Mouse (Mus musculus) kidney, adult 10 weeks (tissue): ENCODE data around the gene Nfx1. TPM values are rescaled to one million over a fixed set of nuclear protein-coding genes. Genes with fewer than 3 reads are reported as not detected.

Experiments
- polyA plus RNA-seq: library from polyadenylated mRNA; stranded (reverse); fragments of 350-450 nt; fragmentation: Illumina TruSeq; extraction: RNeasy Lipid Tissue Mini Kit (QIAGEN cat#74804); gene quantifications from one replicate; pipeline ENCODE4 v1.2.3, GENCODE M21; 2014; ENCODE audit warnings: low read depth, low replicate concordance

The Nfx1 gene
- 38.6 TPM for polyA plus RNA-seq

DNA sequence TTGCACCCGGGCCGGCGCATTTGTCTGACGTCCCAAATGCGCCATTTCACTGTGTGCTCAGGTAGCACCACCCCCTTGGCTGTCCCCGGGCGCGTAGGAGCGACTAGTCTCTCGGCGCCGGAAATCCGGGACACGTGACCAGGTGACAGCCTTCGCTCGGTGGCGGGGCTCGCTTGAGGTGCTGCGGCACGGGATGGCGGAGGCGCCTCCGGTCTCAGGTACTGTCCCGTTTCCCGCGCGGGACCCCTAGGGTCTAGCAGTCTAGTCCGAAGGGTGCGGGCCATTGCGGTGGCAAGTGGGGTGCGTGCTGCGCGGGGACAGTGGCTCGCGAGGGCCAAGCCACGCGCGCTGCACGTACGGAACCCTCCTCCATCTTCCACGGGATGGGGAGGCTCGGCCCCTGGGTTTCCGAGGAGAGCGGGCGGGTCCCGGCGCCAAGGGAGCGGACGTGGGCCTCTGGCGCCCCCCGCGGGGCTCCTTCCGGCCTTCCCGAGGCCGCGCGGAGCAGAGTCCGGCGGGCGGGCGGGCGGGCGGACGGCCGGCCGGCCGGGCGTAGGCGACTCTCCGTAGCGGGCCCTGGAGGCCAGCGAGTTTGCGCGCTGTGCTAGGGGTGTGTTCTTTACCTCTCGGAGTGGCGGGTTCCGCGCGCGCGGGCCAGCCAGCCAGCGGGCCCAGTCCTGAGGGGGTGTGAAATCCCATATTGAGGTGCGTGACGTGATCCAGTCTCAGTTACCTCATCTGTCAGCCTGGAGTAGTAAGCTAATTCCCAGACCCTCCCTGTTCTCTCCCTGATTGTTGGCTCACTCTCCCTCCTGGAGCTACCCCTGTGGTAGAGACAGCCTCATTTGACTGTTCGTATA, at the start of gene Nfx1:
Nfx1 (plus strand) TSS at position 65 of the 860 bp plus-strand sequence.

DNA sequence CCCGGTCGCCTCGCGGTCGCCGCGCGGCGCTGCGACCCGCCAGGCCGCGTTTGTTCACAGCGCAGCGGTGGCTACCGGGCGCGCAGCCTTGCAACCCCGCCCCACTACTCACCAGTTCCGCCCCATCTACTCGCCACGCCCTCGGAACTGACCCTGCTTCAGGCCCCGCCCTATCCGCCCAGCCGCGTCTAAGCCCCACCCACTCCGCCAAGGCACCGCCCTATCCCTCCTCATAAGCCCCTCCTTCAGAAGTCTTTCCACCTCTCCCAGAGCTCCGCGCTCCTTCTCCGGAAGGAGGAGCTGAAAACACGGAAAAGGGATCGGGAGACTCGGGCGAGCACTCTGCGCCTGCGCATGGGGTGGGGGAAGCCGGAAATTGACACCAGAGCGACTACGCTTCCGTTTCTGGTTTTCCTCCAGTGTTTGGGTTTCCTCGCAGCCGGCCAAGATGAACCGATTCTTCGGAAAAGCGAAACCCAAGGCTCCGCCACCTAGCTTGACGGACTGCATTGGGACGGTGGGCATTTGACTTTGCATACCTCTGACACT, 22.5 kb upstream of the Nfx1 start, which contains the start of the genes Bag1 and Chmp5:
Bag1 (minus strand) TSS at position 135 of the 549 bp plus-strand sequence.
Chmp5 (plus strand) TSS at position 248 of the 549 bp plus-strand sequence.

DNA sequence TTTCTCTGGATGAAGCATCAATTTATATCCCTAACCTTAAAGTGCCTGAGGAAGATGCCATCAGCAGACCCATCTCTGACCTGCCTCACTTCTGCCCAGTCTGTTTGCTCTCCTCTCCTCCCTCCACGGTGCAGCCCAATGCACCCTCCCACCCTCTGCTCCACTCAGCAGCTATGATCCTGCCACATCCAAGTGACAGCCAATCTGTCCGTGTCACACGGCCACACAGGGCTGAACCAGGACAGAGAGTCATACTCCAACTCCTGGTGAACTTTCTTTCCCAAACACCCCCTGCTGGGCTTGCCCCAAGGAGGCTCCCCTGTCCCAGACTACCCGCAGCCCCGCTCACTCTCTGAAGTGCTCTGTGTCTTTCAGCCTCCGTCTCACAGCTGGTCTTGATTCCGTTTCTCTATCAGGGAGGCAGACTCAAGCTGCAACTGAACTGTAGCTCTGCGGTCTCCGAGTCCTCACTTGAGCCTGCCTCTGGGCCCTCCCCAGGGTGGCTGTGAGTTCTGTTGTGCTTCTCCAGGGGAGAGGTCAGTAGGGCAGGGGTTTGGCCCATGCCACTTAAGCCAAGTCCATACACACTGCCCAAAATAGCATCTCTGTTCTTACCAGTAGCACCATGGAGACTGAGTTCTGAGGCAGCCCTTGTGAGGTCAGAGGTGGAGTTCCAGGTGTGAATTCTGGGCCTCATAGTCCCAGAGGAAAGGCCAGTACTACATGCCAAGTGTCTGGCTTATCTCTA, 77.0 kb downstream of the Nfx1 start, which contains the start of gene Aqp7:
Aqp7 (minus strand) TSS at position 616 of the 748 bp plus-strand sequence.

Other genes starting within 250 kb of the Nfx1 start
- 1,110 TPM for gene Dnaja1, start 248.8 kb upstream of the Nfx1 start, polyA plus RNA-seq
- gene Smu1, start 213.0 kb upstream of the Nfx1 start, polyA plus RNA-seq = 126 TPM
- 24.7 TPM for gene B4galt1, start 116.9 kb upstream of the Nfx1 start, polyA plus RNA-seq
- gene Spink4, start 50.9 kb upstream of the Nfx1 start, polyA plus RNA-seq = not detected
- 676 TPM for gene Bag1, start 22.6 kb upstream of the Nfx1 start, polyA plus RNA-seq
- gene Chmp5, start 22.5 kb upstream of the Nfx1 start, polyA plus RNA-seq = 268 TPM
- 15.1 TPM for gene Aqp7, start 77.2 kb downstream of the Nfx1 start, polyA plus RNA-seq
- gene Aqp3, start 127.3 kb downstream of the Nfx1 start, polyA plus RNA-seq = 42.8 TPM
- 1.4 TPM for gene Nol6, start 153.5 kb downstream of the Nfx1 start, polyA plus RNA-seq
- gene Ube2r2, start 164.8 kb downstream of the Nfx1 start, polyA plus RNA-seq = 266 TPM